8 mouse cellular contexts compared by ENCODE assay signal in the genomic region with DNA sequence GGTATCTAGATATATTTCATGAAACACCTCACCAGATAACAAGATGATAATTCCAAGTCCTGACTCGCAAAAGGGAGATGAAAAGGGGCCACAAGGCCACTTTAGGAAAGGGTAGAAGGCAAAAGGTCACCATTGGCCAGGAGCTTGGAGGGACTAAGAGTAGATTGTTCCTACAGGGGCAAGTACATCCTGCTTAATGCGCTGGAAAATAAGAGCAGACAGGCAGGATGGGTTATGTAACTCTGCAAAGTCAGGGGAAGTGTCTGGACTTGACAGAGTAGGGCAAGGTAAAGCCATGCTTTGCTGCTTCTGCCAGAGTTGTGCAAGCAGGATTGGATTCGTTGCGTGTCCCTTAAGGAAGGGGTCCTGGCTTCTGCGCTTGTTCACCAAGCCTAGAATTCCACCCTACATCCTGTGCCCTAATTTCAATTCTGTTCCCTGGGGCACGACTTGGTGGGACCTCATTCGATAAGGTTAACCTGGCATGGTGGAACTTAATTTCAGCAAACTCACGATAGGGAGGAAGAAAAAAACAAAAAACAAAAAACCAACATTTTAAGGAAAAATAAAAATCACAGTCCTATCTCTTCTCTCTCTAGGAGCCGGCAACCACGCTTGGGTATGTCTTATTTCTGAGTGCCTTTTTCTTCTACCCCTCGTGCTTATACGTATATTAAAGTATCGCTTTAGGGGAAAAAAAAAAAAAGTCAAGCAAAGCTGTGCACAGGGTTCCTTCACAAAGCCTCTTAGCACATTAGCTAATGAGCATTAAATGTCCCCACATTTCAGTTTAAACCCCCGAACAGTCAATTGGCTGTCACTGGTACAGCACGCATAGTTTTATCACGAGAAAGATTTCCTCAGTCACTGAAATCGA. TPM values are rescaled to one million over a fixed set of nuclear protein-coding genes. Genes with fewer than 3 reads are reported as not detected.
DNase-seq lines count a peak whose midpoint lies in the region; ATAC-seq and TF ChIP-seq lines count a peak whose summit lies in the region.

No protein-coding gene starts in this region.

- DNase-seq in heart, postnatal 14 days, result no peak
- no peak for DNase-seq in forebrain, postnatal 0 days
- no peak for DNase-seq in adipocyte (ENCODE audit: low spot score)
- DNase-seq in thymus, postnatal 14 days, result no peak
- no peak for DNase-seq in layer of hippocampus, postnatal 14 days (ENCODE audit: low spot score in 2 of 2)

- peak overlapping the region; percentile 82 for H3K9ac ChIP-seq in heart, embryonic 16.5 days (ENCODE audit: low read length)
- H3K9ac ChIP-seq in forebrain, postnatal 0 days, result 0 out of 2 replicates have a peak overlapping the region, but pooled peaks have one; percentile 60

- H3K27me3 ChIP-seq in heart, embryonic 16.5 days (ENCODE audit: control insufficient read depth, insufficient read depth, low read length), result no peaks in the 10 kb centered on the region
- H3K27me3 ChIP-seq in forebrain, postnatal 0 days (ENCODE audit: insufficient read depth, low read length), result no peaks in the 10 kb centered on the region
- peaks cover 45% of the 10 kb centered on the region for H3K27me3 ChIP-seq in megakaryocyte, embryonic 14.5 days (replicated peaks)

- no peak for ATAC-seq in heart, embryonic 16.5 days (replicated peaks; ENCODE audit: extremely low read depth, insufficient read depth, low FRiP score)
- no peak for ATAC-seq in forebrain, postnatal 0 days

- 20% methylated on average over 17 of the region's 17 CpGs for WGBS in heart, embryonic 16.5 days
- 26% methylated on average over 17 of the region's 17 CpGs for WGBS in forebrain, postnatal 0 days

- H3K36me3 ChIP-seq in heart, embryonic 16.5 days (ENCODE audit: control insufficient read depth, insufficient read depth), result no peaks in the 10 kb centered on the region
- H3K36me3 ChIP-seq in forebrain, postnatal 0 days (ENCODE audit: insufficient read depth), result no peaks in the 10 kb centered on the region
- no peaks in the 10 kb centered on the region for H3K36me3 ChIP-seq in megakaryocyte, embryonic 14.5 days (replicated peaks; ENCODE audit: low read length)

- H3K4me2 ChIP-seq in heart, embryonic 16.5 days (ENCODE audit: low read depth, low read length), result peak overlapping the region; percentile 87
- H3K4me2 ChIP-seq in forebrain, postnatal 0 days (ENCODE audit: low read depth), result peak overlapping the region; percentile 98

- no peak for TF ChIP-seq POLR2A in bone marrow macrophage, adult 2 months (IDR thresholded peaks at IDR 0.05; ENCODE audit: borderline replicate concordance, low read depth, low read length)

- H3K4me1 ChIP-seq in heart, embryonic 16.5 days (ENCODE audit: control insufficient read depth, insufficient read depth, low read length), result peaks cover 11% of the 10 kb centered on the region
- H3K4me1 ChIP-seq in bone marrow macrophage, adult 2 months (ENCODE audit: control insufficient read depth, insufficient read depth, low read length), result peaks cover 11% of the 10 kb centered on the region
- no peaks in the 10 kb centered on the region for H3K4me1 ChIP-seq in forebrain, postnatal 0 days (ENCODE audit: insufficient read depth)
- peaks cover 31% of the 10 kb centered on the region for H3K4me1 ChIP-seq in megakaryocyte, embryonic 14.5 days

- peak overlapping the region; percentile 76 for H3K4me3 ChIP-seq in heart, embryonic 16.5 days (ENCODE audit: low read length)
- peak overlapping the region; percentile 63 for H3K4me3 ChIP-seq in bone marrow macrophage, adult 2 months (ENCODE audit: insufficient read depth, low read length)
- H3K4me3 ChIP-seq in forebrain, postnatal 0 days (ENCODE audit: low read depth, low read length), result peak overlapping the region; percentile 73
- H3K4me3 ChIP-seq in megakaryocyte, embryonic 14.5 days (replicated peaks), result peak overlapping the region; percentile 90

- H3K9me3 ChIP-seq in heart, embryonic 16.5 days (replicated peaks; ENCODE audit: control insufficient read depth, low read length), result no peaks in the 10 kb centered on the region
- no peaks in the 10 kb centered on the region for H3K9me3 ChIP-seq in forebrain, postnatal 0 days (ENCODE audit: low read length)
- peaks cover 3% of the 10 kb centered on the region; the same call in 1 of the 2 replicates for H3K9me3 ChIP-seq in megakaryocyte, embryonic 14.5 days

- TF ChIP-seq CTCF in bone marrow macrophage, adult 2 months (IDR thresholded peaks at IDR 0.05; ENCODE audit: low read depth, low read length), result no peak
- no peak for TF ChIP-seq CTCF in forebrain, postnatal 0 days (IDR thresholded peaks at IDR 0.05; ENCODE audit: low read depth)

- H3K27ac ChIP-seq in heart, embryonic 16.5 days (ENCODE audit: low read length), result no peak overlapping the region; the same call in 1 of the 2 replicates
- no peak overlapping the region for H3K27ac ChIP-seq in bone marrow macrophage, adult 2 months (ENCODE audit: insufficient read depth, low read depth, low read length)
- H3K27ac ChIP-seq in forebrain, postnatal 0 days (ENCODE audit: low read depth, low read length), result no peak overlapping the region

- intact Hi-C loops in heart, postnatal 14 days (cut with DNase I), result no loop called here

RNA-seq across cellular contexts. Expression of a gene that starts 1.1 kb away (rescaled TPM):
- 9.5 and 18.8 TPM in 2 replicates for polyA plus RNA-seq in heart, embryonic 16.5 days (2015; fragmentation: Nextera tagmentation; extraction: Ambion mirVana)
- 10 to 100 TPM; 23.7 to 26.0 TPM for total RNA-seq in heart, postnatal 14 days (2021)
- polyA plus RNA-seq in bone marrow macrophage, adult 2 months (2012; ENCODE audit: insufficient read depth, insufficient read length, missing spikeins), result not detected in 2 replicates
- 1.7 and 1.9 TPM in 2 replicates for total RNA-seq in forebrain, postnatal 0 days (2014; rRNA removed)
- 1.7 and 2.1 TPM in 2 replicates for polyA plus RNA-seq in forebrain, postnatal 0 days (2015; fragmentation: Nextera tagmentation; extraction: Ambion mirVana)
- polyA plus RNA-seq in megakaryocyte, embryonic 14.5 days (2012; ENCODE audit: insufficient read depth, low replicate concordance), result 0.26 TPM in 1 of 2 replicates, not detected in the other
- 1 to 10 TPM; 3.1 to 4.5 TPM for total RNA-seq in layer of hippocampus, postnatal 14 days (2021)
